Mouse (Mus musculus) hindbrain, embryonic 13.5 days (tissue): ENCODE results near the gene Pgm2l1. TPM values are rescaled to one million over a fixed set of nuclear protein-coding genes. Genes with fewer than 3 reads are reported as not detected.

ENCODE experiments used
- polyA plus RNA-seq: library from polyadenylated mRNA; unstranded; fragments of >200 nt; fragmentation: Nextera tagmentation; extraction: Ambion mirVana; gene quantifications from 2 replicates; pipeline ENCODE4 v1.2.1, GENCODE M21; 2015

Pgm2l1 gene
- polyA plus RNA-seq, 1 experiment from 2014 or later, result 21.0 TPM

Other genes with a start within 250 kb of the Pgm2l1 start
- 4.1 and 4.5 TPM in 2 replicates for gene Rnf169, start 246.9 kb upstream of the Pgm2l1 start, polyA plus RNA-seq
- gene Chrdl2, start 221.2 kb upstream of the Pgm2l1 start, polyA plus RNA-seq, result 0.27 and 0.42 TPM in 2 replicates
- 43.7 and 45.0 TPM in 2 replicates for gene Pold3, start 105.8 kb upstream of the Pgm2l1 start, polyA plus RNA-seq
- 16.3 and 17.3 TPM in 2 replicates for gene Lipt2, start 68.1 kb upstream of the Pgm2l1 start, polyA plus RNA-seq
- gene Kcne3, start 50.9 kb upstream of the Pgm2l1 start, polyA plus RNA-seq, result 0.58 and 0.66 TPM in 2 replicates
- 5.9 and 6.4 TPM in 2 replicates for gene P4ha3, start 58.1 kb downstream of the Pgm2l1 start, polyA plus RNA-seq
- 19.6 and 22.4 TPM in 2 replicates for gene C2cd3, start 144.8 kb downstream of the Pgm2l1 start, polyA plus RNA-seq
- gene Ppme1, start 144.9 kb downstream of the Pgm2l1 start, polyA plus RNA-seq, result 139 and 141 TPM in 2 replicates
- gene Ucp3, start 245.6 kb downstream of the Pgm2l1 start, polyA plus RNA-seq, result not detected in 2 replicates